Mouse (Mus musculus) T-helper 17 cell (primary cell): Measurements from ENCODE around the gene B9d1.

ENCODE experiments used
- in situ Hi-C, 2 experiments: fragments of 300-600 bp; cut with MboI, MseI; formaldehyde crosslinking; loops; 1 replicate in 1 of 2; 2 replicates in 1 of 2; pipeline ENCODE4 v1.15.1; 2025; ENCODE audit warnings: high pct_unique_total_duplicates in 2 of 2

B9d1 gene

DNA sequence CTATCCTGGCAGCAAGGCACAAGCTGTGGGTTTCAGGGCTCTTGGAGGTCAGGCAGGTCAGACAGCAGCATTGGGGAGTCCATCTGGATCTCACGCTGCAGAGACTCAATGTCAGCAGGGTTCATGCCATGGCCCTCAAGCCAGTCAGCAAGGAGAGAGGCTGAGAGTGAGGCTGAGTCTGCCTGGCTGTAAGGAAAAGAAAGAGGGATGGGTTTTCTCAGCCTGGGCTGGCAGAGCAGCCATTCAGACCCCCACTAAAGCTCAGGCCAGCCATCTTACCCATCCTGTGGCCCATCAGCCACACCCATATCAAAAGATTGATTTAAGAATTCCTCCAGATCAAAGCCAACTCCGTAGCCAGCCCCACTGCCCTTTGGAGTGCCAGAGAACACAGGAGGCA, 15.9 kb upstream of the B9d1 start:
- in situ Hi-C loops: no loop called here

DNA sequence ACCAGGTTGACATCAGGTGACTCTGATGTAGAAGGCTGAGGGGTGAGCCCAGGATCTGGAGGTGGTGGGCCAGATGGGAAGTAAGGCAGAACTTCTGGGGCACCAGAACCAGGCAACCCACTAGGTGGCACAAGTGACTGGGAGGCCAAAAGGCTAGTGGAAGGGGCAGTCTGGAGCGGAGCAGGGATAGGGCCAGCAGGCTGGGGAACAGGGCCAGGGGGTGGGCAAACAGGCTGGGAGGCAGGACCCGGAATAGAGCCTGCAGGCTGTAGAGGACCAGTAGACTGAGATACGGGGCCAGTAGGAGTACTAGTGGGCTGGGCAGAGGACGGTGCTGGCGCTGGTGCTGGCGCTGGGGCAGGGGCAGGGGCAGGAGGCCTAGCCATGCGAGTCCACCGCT, 15.1 kb upstream of the B9d1 start:
- in situ Hi-C loops: no loop called here

- in situ Hi-C loops: no loop called here
Observed at GRCm38 (mm10) chr11:61490944-61491520, 13.9 kb upstream of the B9d1 start.

GRCm38 (mm10) chr11:61492749-61493401, 12.1 kb upstream of the B9d1 start:
- in situ Hi-C loops: no loop called here

- in situ Hi-C loops: no loop called here
Observed at GRCm38 (mm10) chr11:61493525-61494128, 11.3 kb upstream of the B9d1 start.

DNA sequence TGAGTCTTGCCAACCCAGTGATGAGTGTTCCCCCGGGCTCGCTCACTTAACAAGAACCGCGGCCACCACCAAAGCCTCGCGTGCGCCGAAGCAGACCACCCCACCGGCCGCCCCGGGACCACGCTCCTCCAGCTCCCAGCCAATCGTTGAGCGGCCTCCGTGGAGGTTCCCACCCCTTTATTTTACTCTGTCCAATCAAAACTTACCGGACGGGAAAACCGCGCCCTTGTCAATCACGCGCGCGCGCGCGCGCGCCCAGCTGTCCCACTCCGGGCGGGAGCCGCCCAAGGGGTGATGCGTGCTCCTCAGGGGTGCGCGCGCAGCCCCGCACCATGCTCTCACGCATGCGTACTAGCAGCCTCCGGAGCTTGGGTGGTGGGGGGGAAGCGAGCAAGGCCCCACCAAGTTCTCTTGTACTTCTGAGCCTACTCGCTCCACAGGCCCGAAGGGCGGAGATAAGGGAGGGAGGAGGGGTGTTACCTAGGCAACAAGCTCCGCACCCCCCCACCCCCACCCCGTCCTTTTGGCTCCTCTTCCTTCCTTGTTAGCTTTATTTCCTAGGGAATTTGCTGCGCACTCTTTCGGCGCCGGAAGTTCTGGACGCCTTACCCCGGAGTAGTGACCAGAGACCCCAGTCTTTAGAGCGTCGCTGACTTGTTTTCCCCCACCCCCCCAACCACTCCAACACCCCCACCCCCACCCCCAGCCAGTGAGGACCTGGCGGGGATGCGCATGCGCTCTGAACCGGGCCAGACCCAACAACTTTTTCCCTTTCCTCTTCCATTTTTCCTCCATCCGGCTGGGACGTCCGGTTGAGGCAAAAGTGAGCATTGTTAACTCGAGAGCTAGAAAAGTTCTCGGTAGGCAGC, 10.6 kb upstream of the B9d1 start, which contains the start of gene Mapk7:
Gene Mapk7 (minus strand): TSS at position 278 of the 869 bp plus-strand sequence.
- in situ Hi-C loops: no loop called here

DNA sequence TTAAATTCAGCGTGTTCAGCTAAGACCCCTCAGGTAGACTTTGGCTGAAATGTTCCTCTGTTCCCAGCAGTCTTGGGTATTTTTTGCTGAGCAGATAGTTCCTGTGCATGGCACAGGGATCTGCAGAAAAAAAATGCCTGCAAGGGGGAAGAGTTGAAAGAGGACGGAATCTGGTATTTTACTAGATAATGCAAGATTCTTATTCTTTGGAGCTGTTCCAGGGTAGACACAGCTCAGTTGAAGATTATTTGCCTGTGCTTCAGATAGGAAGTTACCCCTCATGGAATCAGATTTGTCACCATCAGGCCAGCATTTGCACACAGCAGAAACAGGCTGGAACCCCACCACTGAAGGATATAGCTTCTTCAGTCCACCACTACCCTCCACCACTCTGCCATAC, 9.4 kb upstream of the B9d1 start:
- in situ Hi-C loops: loop anchor here in 1 of 2 experiments (5.0 kb wide), 1 partner anchor 732 kb away; no protein-coding TSS in a partner anchor

- in situ Hi-C loops: loop anchor here in 1 of 2 experiments (5.0 kb wide), 1 partner anchor 730 kb away; no protein-coding TSS in a partner anchor
Observed at GRCm38 (mm10) chr11:61497490-61497889, 7.5 kb upstream of the B9d1 start.

DNA sequence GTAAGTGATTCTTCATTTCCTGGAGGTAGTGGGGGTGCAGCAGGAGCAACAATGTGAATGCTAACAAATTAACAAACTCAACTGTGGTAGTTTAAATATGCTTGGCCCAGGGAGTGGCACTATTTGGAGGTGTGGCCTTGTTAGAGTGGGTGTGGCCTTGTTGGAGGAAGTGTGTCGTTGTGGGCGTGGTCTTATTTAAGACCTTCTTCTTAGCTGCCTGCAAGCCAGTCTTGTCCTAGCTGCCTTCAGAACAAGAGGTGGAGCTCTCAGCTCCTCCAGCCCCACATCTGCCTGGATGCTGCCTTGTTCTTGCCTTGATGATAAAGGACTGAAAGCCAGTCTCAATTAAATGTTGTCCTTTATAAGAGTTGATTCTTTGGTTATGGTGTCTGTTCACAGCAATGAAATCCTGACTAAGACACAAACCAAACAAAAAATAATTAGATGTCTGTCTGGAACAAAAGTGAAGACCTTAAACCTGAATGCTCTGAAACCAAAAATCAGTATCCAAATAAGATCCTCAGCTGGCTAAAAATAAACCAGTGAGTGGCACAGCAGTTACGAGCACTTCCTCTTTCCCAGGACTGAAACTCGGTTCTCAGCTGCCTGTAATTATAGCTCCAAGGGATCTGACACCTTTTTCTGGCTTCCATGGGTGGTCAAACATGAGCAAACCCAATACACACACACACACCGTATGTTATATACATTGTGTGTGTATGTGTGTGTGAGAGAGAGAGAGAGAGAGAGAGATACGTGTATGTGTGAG, 6.0 kb upstream of the B9d1 start:
- in situ Hi-C loops: loop anchor here in 1 of 2 experiments (5.0 kb wide), 1 partner anchor 728 kb away; no protein-coding TSS in a partner anchor

DNA sequence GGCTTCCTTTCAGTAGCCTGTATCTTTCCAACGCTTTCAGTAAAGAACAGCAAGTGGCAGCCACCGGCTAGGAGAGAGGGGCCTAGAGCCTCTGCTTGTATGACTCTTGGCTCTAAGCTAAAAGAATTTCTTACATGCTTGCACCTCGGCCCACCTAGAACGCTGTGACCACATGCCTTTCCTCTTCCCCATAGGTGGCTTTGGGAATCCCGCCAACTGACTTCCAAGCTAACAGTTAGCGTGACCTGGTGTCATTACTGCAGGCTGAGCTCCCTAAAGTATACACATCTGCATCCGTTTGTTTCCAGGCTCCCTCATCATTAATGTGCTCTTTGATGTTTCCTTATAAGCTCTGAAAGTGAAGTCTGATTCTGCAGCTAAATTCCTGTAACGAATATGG, 1.0 kb upstream of the B9d1 start:
- in situ Hi-C loops: no loop called here

- in situ Hi-C loops: no loop called here
Observed at GRCm38 (mm10) chr11:61514953-61515352, 10.0 kb downstream of the B9d1 start.

- in situ Hi-C loops: no loop called here
Observed at GRCm38 (mm10) chr11:61517971-61518370, 13.0 kb downstream of the B9d1 start.

GRCm38 (mm10) chr11:61518871-61519270, 13.9 kb downstream of the B9d1 start:
- in situ Hi-C loops: no loop called here

DNA sequence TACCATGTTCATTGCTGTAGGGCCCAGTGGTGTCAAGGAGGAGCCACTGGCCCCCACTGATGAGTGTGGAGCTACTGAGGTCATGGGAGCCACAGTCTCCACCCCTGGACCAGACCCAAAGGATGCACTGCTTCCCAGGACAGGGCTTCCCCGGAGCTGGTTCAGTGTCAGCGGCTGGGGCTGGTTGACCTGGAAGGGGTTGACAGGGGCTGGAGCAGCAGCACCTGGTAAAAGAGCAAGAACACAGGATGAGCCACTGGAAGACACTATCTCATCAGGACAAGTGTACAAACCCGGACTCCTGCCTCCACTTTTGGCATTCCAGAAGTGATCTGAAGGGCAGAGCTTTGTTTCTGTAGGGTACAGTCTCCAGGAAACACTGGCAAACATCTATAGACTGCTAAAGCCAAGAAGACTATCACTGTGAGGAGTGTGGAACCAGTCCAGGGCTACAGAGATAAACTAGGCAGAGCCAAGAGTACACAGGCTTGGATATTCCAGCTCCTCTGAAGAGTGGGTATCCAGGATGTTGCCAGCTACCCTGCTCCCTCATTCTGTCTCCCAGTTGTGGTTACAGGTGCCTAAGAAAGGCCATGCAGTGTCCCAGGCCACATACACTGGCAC, 14.7 kb downstream of the B9d1 start:
- in situ Hi-C loops: no loop called here

- in situ Hi-C loops: no loop called here
Observed at GRCm38 (mm10) chr11:61526872-61527271, 21.9 kb downstream of the B9d1 start.

- in situ Hi-C loops: no loop called here
Observed at GRCm38 (mm10) chr11:61529268-61529713, 24.3 kb downstream of the B9d1 start.

DNA sequence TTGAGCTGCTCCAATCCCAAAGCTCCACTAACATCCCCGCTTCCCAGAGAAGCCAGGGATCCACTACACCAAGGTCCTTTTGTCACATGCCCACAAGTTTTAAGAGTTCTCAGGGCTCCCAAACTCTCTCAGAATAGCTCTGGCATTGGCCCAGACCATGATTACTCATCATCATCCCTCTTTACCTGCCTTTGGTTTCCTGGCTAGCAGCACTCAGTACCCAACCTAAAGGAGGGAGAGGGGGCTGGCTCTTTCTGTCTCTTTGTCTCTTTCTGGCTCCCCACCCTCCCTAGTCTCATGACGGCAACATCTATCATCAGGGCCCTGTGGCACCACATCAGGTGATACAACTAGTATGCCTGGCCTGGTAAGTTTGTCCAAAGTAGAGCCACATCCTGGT, 27.9 kb downstream of the B9d1 start:
- in situ Hi-C loops: no loop called here

DNA sequence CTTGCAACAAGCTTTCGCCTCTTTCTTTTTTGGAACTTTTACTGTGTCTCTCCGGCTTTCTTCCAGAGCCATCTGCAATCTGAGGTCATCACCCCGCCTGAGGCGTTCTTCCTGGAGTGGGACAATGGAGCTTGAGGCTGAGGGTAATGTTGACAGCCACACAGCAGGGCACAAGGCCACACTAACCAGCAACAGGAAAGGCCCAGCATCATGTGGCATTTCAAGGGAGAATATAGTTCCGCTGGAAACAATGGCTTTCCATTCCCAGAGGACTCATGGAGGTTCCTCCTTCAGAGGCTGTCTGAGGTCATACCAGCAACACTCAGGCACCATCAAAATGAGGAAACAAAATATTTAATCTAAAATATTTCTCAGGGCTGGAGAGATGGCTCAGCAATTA, 28.6 kb downstream of the B9d1 start:
- in situ Hi-C loops: no loop called here

- in situ Hi-C loops: no loop called here
Observed at GRCm38 (mm10) chr11:61535530-61535929, 30.6 kb downstream of the B9d1 start.

DNA sequence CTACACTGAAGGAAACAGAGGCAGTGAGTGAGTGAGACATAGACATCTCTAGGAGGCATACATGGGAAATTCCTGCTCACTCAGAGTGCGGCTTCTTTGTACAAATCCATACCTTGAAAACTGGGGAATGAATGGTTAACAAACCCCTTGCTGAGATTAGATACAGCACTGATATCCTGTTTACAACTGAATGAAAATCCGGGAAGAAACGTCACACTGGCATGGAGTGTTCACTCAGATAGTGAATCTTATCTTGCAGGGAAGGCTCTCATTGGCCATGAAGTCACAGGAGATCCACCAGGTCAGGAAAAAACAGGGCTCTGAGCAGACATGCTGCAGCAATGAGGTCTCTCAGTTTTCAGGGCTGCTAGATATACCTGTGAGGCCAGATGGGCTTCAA, 32.0 kb downstream of the B9d1 start:
- in situ Hi-C loops: no loop called here

DNA sequence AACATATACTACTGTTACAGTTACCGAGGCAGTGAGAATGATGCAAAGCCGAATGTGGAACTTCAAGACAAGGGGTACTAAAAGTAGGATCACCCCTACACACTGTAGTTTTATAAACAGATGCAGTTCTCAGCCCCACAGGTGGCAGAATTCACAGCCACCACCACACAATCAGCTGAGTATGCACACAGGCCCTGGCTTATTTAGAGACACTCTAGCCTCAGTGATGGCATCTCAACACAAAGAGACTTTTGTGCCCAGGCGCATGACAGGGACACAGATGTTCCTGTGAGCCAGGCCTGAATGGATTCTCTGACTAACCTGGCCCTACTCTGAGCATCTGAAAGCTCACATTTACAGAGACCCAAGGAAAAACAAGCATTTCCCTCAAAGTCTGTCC, 32.4 kb downstream of the B9d1 start:
- in situ Hi-C loops: no loop called here
